Mouse (Mus musculus) sigmoid colon, adult 10 weeks (tissue): Measurements from ENCODE around the gene Oscp1. TPM values are rescaled to one million over a fixed set of nuclear protein-coding genes. Genes with fewer than 3 reads are reported as not detected.

Experiments used
- polyA plus RNA-seq: library from polyadenylated mRNA; stranded (reverse); fragments of 350-450 nt; fragmentation: Illumina TruSeq; extraction: RNeasy Lipid Tissue Mini Kit (QIAGEN cat#74804); gene quantifications from one replicate; pipeline ENCODE4 v1.2.3, GENCODE M21; 2014; ENCODE audit warnings: low read depth, low replicate concordance

Gene Oscp1
- polyA plus RNA-seq, result 1.4 TPM

GRCm38 (mm10) chr4:126058134-126058996 is at the start of gene Oscp1:
Oscp1 (plus strand) TSS chr4:126058565.

GRCm38 (mm10) chr4:126024303-126024900 is 34.0 kb upstream of the Oscp1 start, which contains the start of gene Csf3r:
Csf3r (plus strand) TSS chr4:126024550.

GRCm38 (mm10) chr4:126046851-126047585 is 11.3 kb upstream of the Oscp1 start, which contains the start of gene Mrps15:
Mrps15 (plus strand) TSS chr4:126046925.

GRCm38 (mm10) chr4:126096464-126097111 is 38.2 kb downstream of the Oscp1 start, which contains the start of gene Lsm10:
Lsm10 (plus strand) TSS chr4:126096623.

GRCm38 (mm10) chr4:126103590-126104068 is 45.3 kb downstream of the Oscp1 start, which contains the start of gene Stk40:
Stk40 (plus strand) TSS chr4:126103957.

Other genes with a start within 250 kb of the Oscp1 start
- 0.32 TPM for gene Csf3r, start 34.0 kb upstream of the Oscp1 start, polyA plus RNA-seq
- gene Mrps15, start 11.6 kb upstream of the Oscp1 start, polyA plus RNA-seq, result 68.4 TPM
- 0.63 TPM for gene Lsm10, start 38.1 kb downstream of the Oscp1 start, polyA plus RNA-seq
- gene Stk40, start 45.4 kb downstream of the Oscp1 start, polyA plus RNA-seq, result 3.5 TPM
- gene Eva1b, start 89.2 kb downstream of the Oscp1 start, polyA plus RNA-seq, result not detected
- 14.5 TPM for gene Sh3d21, start 104.9 kb downstream of the Oscp1 start, polyA plus RNA-seq
- 300 TPM for gene Thrap3, start 144.2 kb downstream of the Oscp1 start, polyA plus RNA-seq
- gene Map7d1, start 197.8 kb downstream of the Oscp1 start, polyA plus RNA-seq, result 2.3 TPM
- 27.4 TPM for gene Trappc3, start 203.8 kb downstream of the Oscp1 start, polyA plus RNA-seq
- gene Col8a2, start 228.2 kb downstream of the Oscp1 start, polyA plus RNA-seq, result 0.85 TPM